Mouse (Mus musculus) gastrocnemius, postnatal 36 days (tissue): ENCODE measurements around the gene Hormad1. TPM values are rescaled to one million over a fixed set of nuclear protein-coding genes. Genes with fewer than 3 reads are reported as not detected.
A peak's percentile ranks its signal among the peaks of the same experiment; 100 is the strongest.
"Not testable (repeated sequence)": the region's sequence is repeated elsewhere in the genome, so short reads cannot be mapped to it uniquely, and the experiment has no call there.

Experiments
- DNase-seq, 2 experiments: peaks; one replicate each; pipeline ENCODE4 v3.0.0; 2022
- intact Hi-C: fragments of 180-260 bp; cut with DNase I; formaldehyde crosslinking; loops from one replicate; pipeline ENCODE4 v1.15.1; 2025
- long read RNA-seq, 2 experiments: library from polyadenylated mRNA; stranded (forward); transcript quantifications; one replicate each; pipeline ENCODE4 v2.0.0; 2021
- total RNA-seq, 2 experiments: library from RNA; stranded (reverse); gene quantifications; 2 replicates each; pipeline ENCODE4 v1.2.3; 2021

Hormad1 gene
- total RNA-seq, result not detected
- long read RNA-seq, experiment 1, result 0 reads
- long read RNA-seq, experiment 2, partial matches to known transcripts, result 0 of 1 reads
- long read RNA-seq, experiment 2, other reads (novel, unspliced or antisense), result 1 of 1 reads

GRCm38 (mm10) chr3:95559437-95559836 lies at the start of gene Hormad1:
Gene Hormad1 (plus strand): TSS chr3:95559677.
- intact Hi-C loops, result no loop called here

GRCm38 (mm10) chr3:95511611-95512180 lies 47.8 kb upstream of the Hormad1 start:
- DNase-seq, result no peak
- intact Hi-C loops, result loop anchor here (10.0 kb wide), 1 partner anchor 243 kb away; no protein-coding TSS in a partner anchor

More at GRCm38 (mm10) chr3:95559437-95559836, at the start of gene Hormad1:
- DNase-seq, result no peak

DNA sequence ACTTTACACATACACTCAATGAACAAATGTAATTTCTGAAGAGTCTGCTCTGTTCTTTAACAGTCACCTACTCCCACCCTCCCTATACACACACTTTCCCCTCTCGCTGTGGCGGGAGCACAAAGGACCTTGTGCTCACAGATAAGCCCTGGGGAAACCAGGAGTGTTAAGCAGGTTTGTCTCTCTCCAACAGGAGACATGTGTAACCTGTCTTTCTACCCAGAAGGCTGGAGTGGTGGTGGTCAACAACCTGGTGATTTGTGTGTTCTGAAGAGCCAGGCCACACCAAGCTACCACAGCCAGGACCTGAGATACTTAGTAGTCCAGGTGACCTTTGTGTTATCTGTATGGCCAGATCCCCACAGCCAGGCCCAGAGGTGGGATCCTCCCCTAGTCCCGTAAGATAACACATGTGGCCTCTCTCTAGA lies 42.8 kb upstream of the Hormad1 start:
- intact Hi-C loops, result loop anchor here (10.0 kb wide), 1 partner anchor 238 kb away; no protein-coding TSS in a partner anchor
- DNase-seq, result no peak

DNA sequence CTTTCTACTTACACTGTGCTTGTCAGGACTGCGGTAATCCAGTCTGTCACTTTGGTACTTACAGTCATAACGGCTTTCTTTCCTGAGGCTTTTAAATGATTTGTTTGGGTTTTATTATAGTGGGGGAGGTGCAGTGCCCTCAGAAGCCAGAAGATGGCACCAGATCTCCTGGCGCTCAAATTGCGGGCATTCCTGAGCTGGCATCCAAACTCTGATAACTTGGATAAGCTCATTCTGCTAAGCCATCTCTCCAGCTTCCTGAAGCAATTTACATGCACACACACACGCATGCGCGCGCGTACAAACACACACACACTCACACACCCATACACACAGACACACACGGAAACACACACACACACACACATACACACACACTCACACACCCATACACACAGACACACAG lies 42.0 kb upstream of the Hormad1 start:
- intact Hi-C loops, result loop anchor here (10.0 kb wide), 1 partner anchor 237 kb away; no protein-coding TSS in a partner anchor
- DNase-seq, result peak; percentile 34 to 57

- no peak for DNase-seq
- intact Hi-C loops, result loop anchor here (10.0 kb wide), 1 partner anchor 236 kb away; no protein-coding TSS in a partner anchor
These were observed 40.6 kb upstream of the Hormad1 start for GRCm38 (mm10) chr3:95518891-95519290.

DNA sequence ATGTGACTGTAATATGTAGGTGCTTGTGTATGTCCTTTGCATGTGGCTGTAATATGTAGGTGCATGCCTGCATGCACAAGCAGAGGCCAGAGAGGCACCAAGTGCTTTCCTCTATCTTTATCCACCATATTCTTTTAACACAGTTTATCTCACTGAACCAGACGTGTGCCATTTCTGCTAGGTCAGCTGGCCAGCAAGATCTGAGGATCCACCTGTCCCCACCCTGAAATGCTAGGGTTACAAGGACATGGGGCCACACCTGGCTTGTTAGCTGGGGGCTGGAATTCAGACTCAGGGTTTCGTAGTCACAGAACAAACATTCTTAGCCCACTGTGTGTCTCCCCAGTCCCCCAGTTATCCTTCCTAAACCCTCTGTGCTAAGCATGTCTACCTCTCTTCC lies 40.2 kb upstream of the Hormad1 start:
- intact Hi-C loops, result loop anchor here (10.0 kb wide), 1 partner anchor 235 kb away; no protein-coding TSS in a partner anchor

GRCm38 (mm10) chr3:95520100-95520499 lies 39.4 kb upstream of the Hormad1 start:
- no peak for DNase-seq
- intact Hi-C loops, result no loop called here

More for the DNA sequence above, 40.2 kb upstream of the Hormad1 start:
- no peak for DNase-seq

GRCm38 (mm10) chr3:95521168-95521567 lies 38.3 kb upstream of the Hormad1 start:
- DNase-seq, result no peak
- intact Hi-C loops, result no loop called here

DNA sequence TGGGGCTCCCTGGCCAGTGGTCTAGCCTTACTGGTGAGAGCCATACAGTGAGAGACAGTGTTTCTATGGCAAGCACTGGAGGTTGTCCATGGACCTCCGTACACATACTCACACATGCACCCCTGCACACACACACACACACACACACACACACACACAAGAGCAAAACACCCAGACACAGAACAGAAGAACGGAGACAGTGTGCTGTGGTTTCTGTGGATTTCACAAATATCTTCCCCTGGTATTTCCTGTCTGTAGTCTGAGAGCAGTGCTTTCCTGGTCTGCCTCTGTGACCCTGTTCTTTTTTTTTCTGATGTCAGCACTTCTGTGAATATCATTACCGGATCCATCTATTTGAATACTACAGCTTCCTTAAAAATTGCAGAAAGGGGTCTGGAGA lies 35.8 kb upstream of the Hormad1 start:
- intact Hi-C loops, result no loop called here

GRCm38 (mm10) chr3:95524673-95525072 lies 34.8 kb upstream of the Hormad1 start:
- no peak for DNase-seq
- intact Hi-C loops, result loop anchor here (5.0 kb wide), 1 partner anchor 43 kb away; no protein-coding TSS in a partner anchor

More for the DNA sequence above, 35.8 kb upstream of the Hormad1 start:
- no peak for DNase-seq

DNA sequence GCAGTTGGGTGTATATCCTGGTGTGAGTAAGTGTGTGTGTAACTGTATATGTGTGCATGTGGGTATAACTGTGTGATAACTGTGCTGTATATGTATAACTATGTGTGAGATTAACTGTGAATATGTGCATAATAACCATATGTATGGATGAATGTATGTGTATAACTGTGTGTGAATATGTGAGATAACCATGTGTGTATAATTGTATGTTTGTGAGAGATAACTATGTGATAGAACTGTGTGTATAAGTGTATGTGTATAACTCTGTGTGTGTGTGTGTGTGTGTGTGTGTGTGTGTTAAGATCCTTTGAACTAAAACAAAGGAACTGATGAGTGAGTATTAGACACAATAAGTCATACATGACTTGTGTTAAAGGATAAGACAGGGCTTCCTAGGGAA lies 33.4 kb upstream of the Hormad1 start:
- intact Hi-C loops, result loop anchor here (5.0 kb wide), 1 partner anchor 41 kb away; no protein-coding TSS in a partner anchor
- DNase-seq, result no peak

GRCm38 (mm10) chr3:95526622-95527211 lies 32.8 kb upstream of the Hormad1 start, which contains the start of gene Ctss:
Gene Ctss (plus strand): TSS chr3:95526786.
- DNase-seq, result no peak
- intact Hi-C loops, result loop anchor here (5.0 kb wide), 1 partner anchor 41 kb away; no protein-coding TSS in a partner anchor

GRCm38 (mm10) chr3:95529814-95530213 lies 29.7 kb upstream of the Hormad1 start:
- no peak for DNase-seq
- intact Hi-C loops, result loop anchor here (5.0 kb wide), 1 partner anchor 37 kb away; no protein-coding TSS in a partner anchor

GRCm38 (mm10) chr3:95531025-95531424 lies 28.5 kb upstream of the Hormad1 start:
- DNase-seq, result no peak
- intact Hi-C loops, result no loop called here

GRCm38 (mm10) chr3:95533364-95533763 lies 26.1 kb upstream of the Hormad1 start:
- DNase-seq, result no peak
- intact Hi-C loops, result no loop called here

- intact Hi-C loops, result no loop called here
These were observed 24.6 kb upstream of the Hormad1 start for GRCm38 (mm10) chr3:95534927-95535326.

DNA sequence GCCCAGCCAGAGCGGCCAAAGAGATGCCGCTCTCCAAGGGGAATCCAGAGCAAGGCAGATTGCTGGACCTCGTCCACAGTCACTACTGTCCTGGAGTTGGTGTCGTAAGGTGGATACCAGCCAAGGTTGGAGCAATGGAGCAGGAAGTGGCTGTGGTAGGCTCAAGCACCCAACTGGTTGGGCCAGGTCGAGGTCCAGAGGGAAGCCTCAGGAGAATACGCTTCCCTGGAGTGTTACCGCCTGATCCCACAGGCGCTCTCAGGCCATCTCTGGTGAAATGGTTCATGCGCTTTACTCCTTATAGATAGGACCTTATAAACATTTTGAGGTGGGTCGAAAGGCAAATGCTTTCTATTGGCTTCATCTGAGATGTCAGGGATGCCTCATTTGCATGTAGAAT lies 20.5 kb upstream of the Hormad1 start:
- intact Hi-C loops, result no loop called here
- DNase-seq, result no peak

More at GRCm38 (mm10) chr3:95534927-95535326, 24.6 kb upstream of the Hormad1 start:
- no peak for DNase-seq

DNA sequence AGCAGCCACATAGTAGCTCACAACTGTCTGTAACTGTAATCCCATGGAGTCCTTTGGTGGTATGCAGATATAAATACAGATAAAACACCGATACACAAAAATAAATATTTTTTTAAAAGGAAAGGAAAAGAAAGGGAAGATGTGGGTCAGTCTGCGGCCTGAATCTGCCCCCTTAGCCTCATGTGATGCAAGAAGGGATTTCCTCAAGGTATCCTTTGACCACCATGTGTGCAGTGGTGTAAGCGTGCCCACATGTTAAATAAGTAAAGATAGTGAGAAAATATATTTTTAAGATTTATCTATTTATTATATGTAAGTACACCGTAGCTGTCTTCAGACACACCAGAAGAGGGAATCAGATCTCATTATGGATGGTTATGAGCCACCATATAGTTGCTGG lies 19.6 kb upstream of the Hormad1 start:
- intact Hi-C loops, result no loop called here
- DNase-seq, result no peak

DNA sequence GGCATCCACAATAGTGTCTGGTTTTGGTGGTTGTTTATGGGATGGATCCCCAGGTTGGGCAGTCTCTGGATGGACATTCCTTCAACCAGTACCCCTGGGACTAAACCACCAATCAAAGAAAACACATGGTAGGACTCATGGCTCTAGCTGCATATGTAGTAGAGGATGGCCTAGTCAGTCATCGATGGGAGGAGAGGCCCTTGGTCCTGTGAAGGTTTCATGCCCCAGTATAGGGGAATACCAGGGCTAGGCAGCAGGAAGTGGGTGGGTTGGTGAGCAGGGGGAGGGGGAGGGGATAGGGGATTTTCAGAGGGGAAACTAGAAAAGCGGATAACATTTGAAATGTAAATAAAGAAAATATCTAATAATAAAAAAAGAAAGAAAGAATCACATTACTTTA lies 18.3 kb upstream of the Hormad1 start:
- intact Hi-C loops, DNase-seq: not testable (repeated sequence)

- DNase-seq, result no peak
- intact Hi-C loops, result no loop called here
These were observed 17.3 kb upstream of the Hormad1 start for GRCm38 (mm10) chr3:95542171-95542570.

DNA sequence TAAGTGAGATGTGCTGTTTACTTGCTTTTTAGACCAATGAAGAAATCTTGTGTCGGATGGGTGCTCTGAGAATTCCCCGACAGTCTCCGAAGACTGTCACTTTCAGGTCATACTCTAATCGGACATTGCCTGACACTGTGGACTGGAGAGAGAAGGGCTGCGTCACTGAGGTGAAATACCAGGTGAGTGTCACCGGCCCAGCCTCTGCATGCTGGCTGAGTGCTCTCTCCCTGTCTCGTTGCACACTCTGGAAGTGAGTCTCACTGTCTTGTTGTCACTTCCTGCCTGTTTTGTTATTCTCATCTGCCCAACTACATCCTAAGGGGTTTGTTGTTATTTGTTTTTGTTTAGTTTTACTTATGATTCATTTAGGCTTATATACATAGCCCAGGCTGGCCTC lies 16.5 kb upstream of the Hormad1 start:
- intact Hi-C loops, result no loop called here
- no peak for DNase-seq
